Mouse (Mus musculus) ZHBTc4 (cell line): ENCODE measurements around the gene Apeh.
"Not testable (repeated sequence)": the region's sequence is repeated elsewhere in the genome, so short reads cannot be mapped to it uniquely, and the experiment has no call there.

Source experiments
- DNase-seq: peaks from one replicate; pipeline ENCODE4 v3.0.0-alpha.2; 2011; ENCODE audit warnings: low read depth, low spot score

The Apeh gene

DNA sequence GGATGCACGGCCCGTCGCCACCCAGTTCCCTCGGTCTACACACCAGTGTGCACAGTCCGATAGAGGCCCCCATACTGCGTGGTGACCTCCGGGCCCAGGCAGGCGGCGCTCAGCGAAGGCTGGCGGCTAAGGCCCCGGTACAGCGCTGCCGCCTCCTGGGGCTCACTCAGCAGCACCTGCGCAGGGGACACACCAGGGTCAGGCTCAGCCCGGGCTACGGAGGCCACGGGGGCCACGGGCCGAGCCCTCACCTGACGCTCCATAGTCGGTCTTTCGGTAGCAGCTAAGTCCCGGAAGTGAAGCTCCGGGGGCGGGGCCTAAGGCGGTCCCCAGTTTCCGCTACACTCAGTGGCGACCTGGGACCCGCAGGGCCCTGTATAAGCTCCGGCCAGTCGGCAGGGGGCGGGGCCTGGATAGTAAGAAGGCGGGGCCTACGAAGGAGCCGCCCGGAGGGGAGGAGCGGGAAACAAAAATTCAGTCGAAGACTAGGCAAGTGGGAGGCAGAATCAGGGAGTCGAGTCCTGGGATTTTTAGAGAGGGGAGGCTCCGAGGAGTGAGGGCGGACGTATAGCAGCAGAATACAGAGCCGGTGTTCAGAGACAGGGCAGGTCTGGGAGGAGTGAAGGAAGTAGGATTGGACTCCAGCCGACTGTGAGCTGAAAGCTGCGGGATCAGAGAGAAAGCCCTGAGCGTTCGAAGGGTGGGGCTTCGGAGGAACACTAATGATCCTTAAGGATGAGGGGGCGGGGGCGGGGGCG, at the start of gene Apeh:
Apeh (minus strand) TSS at position 423 of the 758 bp plus-strand sequence.
- DNase-seq: peak; percentile 98

DNA sequence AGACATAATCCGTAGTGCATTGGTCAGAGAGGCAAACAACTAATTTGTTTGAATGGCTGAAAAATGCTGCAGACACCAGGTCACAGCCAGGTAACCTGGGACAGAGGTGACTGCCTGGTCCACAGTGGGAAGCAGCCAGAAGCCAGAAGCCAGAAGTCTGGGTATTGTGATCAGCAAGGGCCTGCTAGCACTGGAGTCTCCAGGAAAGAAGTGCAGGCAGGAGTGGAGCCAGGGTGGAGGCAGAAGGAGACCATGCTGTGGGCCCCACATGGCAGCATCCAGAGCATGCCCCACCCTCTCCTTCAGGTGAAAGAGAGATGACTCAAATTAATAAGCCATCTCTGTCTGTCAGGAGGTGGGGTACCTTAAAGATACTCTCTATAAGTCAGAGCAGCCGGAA, 49.1 kb upstream of the Apeh start:
- no peak for DNase-seq

DNA sequence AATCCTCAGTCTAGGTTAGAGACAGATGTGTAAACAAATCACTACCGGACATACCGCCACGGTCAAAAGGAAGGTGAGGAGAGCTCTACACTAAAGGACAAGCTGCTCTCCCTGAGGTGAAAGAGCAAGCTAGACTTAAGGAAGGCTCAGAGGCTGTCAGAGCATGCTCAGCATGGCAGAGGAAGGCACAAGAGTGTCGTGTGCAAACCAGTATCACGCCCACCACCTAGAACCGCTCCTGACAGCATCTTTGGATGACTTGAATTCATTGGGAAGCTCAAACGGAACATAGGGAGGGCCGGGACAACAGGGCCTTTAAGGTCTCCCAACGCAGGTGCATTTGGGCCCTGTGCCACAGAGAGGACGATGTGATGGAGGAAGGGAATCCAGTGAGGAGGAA, 47.0 kb upstream of the Apeh start:
- DNase-seq: peak; percentile 68

DNA sequence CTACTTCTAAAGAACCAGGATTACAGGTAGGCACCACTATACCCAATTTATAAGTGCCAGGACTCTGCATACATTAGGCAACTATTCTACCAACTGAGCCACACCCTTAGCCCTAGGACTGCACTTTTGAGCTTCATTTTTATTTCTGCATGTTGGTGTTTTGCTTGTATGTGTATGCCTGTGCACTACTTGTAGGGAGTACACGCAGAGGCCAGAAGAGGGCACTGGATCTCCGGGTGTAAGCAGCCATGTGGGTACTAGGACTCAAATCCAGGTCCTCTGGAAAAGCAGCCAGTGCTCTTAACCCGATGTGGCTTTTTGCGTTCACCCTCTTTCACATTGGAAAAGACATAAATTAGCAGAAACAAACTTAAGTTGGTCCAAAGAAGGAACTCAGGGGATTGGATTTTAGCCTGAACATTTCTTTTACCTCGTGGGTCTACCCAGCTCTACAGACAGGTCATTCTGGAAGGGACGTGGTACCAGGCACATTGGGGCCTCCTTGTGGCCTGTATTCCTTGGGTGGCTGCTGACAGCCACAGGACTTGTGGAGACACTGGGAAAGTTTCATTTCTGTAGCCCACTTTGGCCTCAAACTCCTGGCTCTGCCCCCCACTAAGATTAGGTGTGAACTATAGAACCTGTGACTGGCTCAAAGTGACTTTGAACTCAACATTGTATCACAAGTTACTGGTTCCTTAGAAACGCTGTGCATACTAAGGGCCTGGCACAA, 45.7 kb upstream of the Apeh start:
- DNase-seq: peak; percentile 70

DNA sequence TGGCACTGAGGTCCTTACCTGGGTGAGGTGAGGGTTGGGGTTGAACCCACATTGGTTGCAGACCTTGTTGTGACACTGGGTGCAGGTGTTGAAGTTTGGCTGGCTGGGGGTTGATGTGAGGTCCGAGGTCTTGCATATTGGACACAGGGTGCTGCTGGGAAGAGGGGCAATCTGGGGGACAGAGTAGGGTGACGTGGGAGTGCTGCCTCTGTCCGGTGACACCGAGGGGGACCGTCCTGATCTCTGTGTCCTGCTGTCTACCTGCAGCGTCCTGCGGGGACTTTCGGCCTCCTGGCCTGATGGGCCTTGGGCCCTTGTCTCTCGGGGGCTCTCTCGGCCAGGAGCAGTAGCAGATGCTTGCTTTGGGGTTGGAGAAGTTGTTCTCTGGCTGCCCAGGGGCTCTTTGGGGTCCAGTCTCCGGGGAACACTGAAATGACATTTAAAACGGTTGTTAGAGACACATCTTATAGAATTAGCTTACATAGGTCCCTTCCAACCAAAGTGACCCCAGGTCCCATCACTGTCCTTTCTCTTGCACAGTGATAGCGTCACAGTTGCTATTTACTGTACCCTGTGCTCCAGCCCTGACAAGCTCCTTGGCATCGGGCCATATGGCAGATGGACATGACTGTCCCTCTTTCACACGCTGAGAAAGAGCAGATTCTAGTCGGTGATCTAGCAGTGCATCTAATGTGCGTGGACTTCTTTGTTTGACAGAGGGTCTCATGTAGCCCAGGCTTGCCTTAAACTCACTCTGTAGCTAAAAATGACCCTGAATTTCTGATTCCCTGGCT, 45.0 kb upstream of the Apeh start:
- DNase-seq: no peak

DNA sequence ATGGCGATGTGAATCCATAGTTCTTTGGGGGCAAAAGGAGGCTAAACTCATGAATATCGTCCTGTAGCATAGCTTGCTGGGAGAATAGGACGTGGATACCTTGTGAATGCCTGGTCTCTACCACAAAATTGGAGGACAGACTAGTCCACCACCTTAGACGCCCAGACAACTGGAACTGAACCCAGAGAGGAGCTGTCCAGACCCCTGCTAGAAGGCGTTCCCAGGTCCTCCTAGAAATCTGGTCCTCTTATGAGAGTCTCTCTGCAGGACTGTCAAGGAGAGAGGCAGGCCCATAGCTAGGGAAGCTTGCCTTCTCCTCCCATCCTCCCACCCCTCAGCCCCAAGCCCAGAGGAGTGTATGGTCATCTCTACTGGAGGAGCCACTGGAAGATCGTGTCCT, 43.7 kb upstream of the Apeh start:
- DNase-seq: no peak

DNA sequence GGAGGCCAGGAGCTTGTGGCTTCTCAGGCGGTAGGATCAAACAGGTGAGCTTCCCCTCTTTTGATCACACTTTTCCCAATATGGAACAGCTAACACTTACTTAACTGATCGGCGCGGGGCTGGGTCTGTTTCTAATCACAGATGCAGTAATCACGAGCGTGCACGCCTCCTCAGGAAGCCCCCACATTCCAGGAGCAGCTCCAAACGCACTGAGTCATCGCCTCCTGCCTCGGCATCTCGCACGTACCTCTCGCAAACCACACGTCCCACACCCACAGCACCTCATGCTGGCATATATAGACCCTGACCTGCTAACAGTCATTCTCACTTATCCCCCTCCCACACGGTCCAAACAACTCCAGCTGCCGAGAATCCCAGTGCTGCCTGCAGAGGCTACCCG, 43.1 kb upstream of the Apeh start:
- no peak for DNase-seq

DNA sequence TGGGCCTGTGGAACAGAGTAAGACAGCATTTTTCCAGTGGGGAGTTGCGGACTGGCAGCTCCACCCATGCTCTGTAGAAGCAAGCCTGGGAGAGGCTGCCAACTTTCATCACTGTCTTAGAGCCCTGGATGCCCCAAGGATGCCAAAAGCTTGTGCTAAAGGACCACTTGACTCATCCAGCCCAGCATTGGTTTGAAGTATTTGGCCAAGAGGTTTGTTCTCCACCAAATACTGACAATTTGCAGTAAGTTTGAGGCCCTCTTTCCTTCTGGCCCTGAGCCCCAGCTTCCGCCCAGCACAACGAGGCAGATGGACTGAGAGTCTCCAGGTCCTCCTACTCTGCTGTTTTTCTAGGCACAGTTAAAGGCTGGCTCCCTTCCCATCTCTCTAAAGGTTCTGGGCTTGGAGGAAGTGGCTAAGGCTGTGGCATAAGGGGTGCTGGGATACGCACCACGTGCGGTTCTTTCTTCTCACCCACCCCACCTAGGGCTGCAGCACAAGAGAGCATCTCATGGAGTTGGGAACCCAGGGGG, 42.6 kb upstream of the Apeh start:
- DNase-seq: no peak

DNA sequence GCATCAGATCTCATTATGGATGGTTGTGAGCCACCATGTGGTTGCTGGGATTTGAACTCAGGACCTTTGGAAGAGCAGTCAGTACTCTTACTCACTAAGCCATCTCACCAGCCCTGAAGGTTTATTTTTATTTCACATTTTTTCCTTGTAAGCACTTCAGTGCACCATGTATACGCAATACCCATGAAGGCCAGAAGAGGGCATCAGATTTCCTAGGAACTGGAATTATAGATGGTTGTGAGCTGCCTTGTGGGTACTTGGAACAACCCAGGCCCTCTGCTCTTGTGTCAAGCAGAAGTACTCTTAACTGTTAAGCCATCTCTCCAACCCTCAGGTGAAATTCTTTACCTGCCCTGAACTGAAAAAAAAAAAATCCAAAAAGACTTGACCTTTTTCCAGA, 41.8 kb upstream of the Apeh start:
- peak; percentile 83 for DNase-seq

DNA sequence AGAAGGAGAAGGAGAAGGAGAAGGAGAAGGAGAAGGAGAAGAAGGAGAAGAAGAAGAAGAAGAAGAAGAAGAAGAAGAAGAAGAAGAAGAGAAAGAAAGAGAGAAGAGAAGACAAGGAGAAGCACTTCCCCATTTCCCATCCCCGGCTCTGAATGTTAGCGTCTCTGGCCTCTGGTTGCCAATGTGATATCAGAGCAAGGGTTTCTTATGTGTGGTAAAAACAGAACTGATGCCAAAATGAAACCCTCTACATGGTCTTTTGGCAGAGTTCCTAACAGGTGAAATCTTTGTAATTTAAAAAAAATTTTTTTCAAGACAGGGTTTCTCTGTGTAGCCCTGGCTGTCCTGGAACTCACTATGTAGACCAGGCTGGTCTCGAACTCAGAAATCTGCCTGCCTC, 41.3 kb upstream of the Apeh start:
- not testable (repeated sequence) for DNase-seq

DNA sequence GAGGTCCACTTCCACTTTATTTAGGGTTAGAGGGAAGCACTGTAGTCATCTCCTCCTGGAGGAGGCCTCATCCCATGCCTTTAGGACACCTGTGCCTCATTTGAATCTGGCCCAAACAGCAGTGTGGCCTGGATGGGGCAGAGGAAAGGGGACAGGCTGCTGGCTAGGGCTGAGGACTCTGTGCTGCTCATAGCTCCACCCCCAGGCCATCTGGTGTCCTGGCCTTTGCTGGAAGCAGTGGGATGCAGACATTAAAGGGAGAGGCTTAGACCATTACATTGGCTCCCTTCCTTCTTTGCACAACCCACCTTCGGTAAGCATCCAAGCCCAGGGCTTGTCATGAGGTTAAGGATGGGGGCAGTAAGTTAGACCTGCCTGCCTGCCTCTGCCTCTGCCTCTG, 39.1 kb upstream of the Apeh start:
- no peak for DNase-seq

DNA sequence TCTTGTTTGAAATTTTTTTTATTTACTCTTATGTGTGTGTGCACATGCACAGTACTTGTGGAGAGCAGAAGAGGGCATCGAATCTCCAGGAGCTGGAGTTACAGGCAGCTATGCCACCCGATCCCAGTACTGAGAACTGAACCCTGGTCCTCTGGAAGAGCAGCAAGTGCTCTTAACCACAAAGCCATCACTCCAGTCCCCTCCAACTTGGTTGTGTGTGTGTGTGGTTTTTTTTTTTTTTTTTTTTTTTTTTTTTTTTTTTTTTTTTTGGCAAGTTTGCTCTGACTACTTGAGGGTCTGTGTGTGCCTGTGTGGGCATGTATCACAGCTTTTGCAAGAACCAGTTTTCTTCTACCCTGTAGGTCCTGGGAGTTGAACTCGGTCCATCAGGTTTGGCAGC, 38.0 kb upstream of the Apeh start:
- DNase-seq: no peak

DNA sequence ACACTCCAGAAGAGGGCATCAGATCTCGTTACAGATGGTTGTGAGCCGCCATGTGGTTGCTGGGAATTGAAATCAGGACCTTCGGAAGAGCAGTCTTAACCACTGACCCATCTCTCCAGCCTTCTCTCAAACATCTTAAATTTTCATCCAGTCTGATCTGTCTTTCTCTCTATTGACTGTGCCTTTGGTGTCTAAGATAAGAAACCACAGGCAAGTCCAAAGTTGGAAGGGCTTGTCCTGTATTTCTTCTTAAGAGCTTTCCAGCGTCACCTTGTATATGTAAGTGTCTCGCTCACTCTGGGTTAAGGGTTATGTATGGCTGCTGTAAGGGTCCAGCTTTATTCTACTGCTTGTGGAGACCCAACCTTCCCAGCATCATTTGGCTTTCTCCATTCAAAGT, 37.1 kb upstream of the Apeh start:
- no peak for DNase-seq

DNA sequence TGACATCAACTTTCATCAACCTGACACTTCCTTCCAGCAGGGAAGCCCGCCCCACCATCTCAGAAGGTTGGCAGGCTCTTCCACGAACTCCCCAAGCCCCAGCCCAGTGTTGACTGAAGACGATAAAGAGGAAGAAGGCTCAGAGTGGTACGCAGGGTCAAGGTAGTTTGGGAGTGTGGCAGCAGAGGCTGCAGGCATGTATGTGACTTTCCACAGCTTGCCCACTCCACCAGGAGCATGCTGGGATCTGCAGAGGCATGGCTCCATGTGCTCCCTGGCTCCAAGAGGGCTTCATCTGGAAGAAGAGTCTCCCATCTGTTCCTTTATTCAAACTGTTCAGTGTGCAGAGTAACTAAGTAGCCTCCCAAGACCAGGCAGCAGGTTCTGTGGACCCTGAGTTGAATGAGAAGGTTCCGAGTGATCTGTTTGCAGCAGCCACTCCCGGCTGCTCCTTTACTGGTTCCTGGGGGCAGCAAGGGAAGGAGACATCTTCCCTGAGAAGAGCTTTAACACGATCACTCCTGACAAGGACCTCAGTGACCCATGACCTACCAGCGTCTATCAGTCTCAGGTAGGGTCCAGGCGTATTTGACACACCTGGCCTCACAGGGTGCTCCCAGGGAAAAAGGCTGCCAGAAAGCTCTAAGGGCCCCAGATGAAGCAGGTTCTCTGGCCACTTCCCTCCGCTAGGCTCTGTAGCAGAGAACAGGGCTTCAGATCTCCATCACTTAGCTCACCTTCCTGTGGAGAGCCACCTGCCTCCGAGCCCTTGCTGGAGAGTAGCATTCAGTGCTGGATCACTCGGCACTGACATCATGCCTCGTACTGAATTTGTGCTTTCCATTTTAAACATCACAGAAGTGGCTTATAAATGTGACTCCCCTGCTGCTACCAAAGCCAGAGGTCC, 34.9 kb upstream of the Apeh start:
- no peak for DNase-seq

DNA sequence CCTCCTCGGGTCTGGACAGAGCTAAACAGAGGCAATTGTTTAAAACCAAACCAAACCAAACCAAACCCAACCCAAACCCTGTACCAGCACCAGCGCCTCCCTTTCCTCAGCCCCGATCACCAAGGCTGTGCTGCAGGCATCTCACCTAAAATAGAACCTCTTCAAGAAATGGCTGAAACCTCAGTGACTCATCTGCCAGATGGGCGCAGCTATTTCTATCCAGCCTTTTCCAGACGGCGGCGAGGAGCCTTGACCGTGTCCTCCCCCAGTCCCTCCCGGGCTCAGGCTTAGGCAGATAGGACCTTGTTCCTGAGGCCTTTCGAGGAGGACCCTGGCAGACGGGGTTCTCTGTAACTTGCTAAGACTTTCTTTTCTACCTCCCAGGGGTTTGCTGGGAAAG, 33.8 kb upstream of the Apeh start:
- DNase-seq: no peak

DNA sequence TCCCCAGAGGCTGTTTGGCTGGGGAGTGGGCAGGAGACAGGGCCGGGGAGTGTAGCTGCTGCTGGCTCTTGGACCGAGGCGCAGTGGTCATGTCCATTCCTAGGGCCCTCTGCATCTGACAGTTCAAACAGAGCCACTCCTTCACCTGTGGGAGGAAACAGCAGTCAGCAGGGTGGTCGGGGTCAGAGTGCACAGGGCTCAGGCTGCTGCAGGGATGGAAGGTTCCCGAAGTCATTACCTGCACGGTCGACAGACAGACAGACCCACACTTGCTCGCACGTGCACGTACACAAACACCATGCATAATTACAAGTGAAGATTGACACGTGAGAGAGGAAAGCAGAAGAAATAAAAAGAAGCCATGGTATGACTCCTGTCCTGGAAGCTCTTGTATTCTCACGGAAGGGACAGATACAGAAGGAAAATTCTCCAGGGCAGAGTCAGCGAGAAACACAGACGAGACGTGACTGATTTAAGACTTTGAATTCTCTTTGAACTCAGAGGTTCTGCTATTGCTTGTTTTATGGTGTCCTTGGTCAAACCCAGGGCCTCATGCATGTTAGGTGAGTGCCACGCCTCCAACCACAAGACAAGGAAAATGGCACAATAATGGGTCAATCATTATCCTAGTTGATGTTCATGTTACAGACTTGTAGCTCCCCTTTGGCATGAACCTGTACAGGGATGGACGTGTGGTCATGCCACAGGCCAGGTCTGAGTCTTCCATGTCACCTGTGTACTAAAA, 32.2 kb upstream of the Apeh start:
- no peak for DNase-seq

DNA sequence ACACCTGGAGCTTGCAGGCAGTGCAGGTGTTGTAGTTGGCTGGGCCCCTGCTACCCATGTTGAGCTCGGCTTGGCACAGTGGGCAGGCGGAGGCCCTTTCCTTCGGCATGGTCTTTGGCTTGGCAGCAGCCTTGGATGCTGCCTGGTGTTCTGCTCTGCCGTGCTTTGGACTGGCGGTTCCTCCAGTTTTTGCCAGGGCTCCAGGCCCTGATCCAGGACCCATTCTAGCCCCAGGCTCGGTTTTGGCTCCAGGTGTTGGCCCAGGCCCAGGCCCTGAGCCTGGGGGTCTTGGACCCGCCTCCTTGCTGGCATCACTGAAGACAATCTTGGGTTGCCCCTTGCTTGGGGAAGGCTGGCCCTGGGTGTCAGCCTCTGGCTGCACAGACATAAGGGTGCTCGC, 31.3 kb upstream of the Apeh start:
- no peak for DNase-seq

DNA sequence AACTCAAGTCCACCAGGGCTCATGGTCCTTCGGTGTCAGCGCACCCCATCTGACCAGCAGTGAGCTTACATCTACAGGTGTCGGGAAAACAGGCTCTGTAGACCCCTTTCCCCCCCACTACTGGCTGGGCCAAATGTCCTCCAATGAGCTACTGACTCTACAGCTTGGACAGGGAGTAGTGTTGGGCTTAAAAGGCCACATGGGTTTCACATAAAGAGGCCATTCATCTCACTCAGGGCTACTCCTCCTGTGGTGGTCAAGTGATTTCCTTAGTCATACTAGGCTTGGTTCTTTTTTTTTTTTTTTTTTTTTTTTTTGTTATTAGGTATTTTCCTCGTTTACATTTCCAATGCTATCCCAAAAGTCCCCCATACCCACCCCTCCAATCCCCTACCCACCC, 29.5 kb upstream of the Apeh start:
- DNase-seq: no peak

DNA sequence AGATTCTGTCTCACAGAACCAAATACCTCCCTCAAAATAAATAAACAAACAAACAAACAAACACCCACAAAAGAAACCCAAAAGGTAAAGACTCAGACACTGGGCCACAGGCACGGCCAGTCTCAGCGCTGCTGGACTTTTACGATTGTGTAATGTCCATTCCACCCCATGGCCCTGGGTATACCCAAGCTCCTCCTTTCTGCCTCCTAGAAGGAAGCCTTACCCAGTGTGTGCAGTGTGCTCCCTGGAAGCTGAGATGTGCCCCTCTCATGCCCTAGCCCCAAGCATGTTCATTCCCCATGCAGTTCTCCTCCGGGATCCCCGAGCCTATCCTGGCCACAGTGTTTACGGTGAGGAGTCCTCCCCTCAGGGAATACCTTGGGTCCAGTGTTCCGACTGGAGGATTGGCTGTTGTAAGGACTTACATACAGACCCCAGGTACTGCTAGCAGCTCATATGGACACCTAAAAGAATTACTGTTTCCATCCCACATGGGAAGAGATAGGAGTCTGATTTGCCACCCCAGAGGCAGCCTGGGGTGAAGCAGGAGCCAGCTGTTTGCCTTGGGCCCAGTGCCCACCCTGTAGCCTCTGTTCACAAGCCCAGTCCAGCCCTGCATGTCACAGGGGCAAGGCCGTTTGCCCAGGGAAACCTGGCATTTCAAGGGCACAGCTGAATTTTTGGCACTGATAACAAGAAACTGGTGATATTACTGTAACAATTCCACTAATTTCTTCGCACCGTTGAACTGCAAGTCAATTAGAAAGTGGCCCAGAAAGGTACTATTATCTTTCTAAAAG, 27.0 kb upstream of the Apeh start:
- no peak for DNase-seq

DNA sequence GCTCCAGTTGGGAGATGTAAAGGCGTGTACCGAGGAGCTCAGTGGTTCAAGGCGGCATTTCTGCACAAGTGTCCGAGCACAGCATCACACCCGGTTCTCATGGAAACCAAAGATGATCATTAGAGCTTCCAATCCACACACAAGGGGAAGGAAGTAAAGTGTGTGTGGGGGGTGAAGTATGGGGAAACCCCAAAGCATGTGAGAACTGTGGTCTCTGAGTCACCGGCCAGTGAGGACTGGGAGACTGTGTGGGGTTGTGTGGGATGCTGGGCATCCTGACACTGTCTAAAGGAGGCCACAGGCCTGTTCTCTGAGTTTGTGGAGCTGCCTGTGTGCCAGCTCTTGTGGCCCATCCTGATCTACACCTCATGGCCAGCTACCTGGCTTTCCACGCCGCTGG, 26.3 kb upstream of the Apeh start:
- DNase-seq: no peak
